Comparison of ENCODE assay signal across 27 mouse cellular contexts in genomic region chr1:180542712-180543371, GRCm38 (mm10). TPM values are rescaled to one million over a fixed set of nuclear protein-coding genes. Genes with fewer than 3 reads are reported as not detected.
DNase-seq lines count a peak whose midpoint lies in the region; ATAC-seq and TF ChIP-seq lines count a peak whose summit lies in the region.
"Had no signal": no experiment of that assay in that cellular context is flagged by ENCODE, and none has a peak within 500 bp of the region (broad histone marks: within the 10 kb centered on the region; RNA-seq: fewer than 3 reads in every experiment).

No protein-coding gene starts in this region.

- DNase-seq in hindbrain, postnatal 0 days (ENCODE audit: low spot score) = no peak
- no peak for DNase-seq in layer of hippocampus, adult 2 months (ENCODE audit: low spot score in 2 of 2)
- no peak for DNase-seq in layer of hippocampus, postnatal 36 days
- DNase-seq in A20 (ENCODE audit: low read depth, low spot score) = peak; percentile 81
- peak; percentile 22 for DNase-seq in splenic B cell, adult 2 months (ENCODE audit: low read depth, low spot score)
- DNase-seq in adrenal gland, adult 8-10 months = no peak
- DNase-seq: adrenal gland, adult 2 months; adrenal gland, postnatal 25 days; cerebellum, adult 11 months; cerebellum, adult 2 months; cerebellum, adult 9-11 months; cerebellum, postnatal 25 days; forebrain, postnatal 0 days; gastrocnemius, adult 2 months; gastrocnemius, postnatal 14 days; heart, adult 11 months; heart, postnatal 36 days had no signal

- TF ChIP-seq CTCF in hindbrain, postnatal 0 days (IDR thresholded peaks at IDR 0.05; ENCODE audit: low read depth) = no peak
- TF ChIP-seq CTCF in layer of hippocampus, adult 2 months (conservative IDR thresholded peaks at IDR 0.05) = no peak

- no peak overlapping the region for H3K9ac ChIP-seq in hindbrain, postnatal 0 days (replicated peaks; ENCODE audit: low read length)
- no peak overlapping the region for H3K9ac ChIP-seq in hindbrain, embryonic 12.5 days
- H3K9ac ChIP-seq: embryonic facial prominence, embryonic 12.5 days; embryonic facial prominence, embryonic 15.5 days; forebrain, postnatal 0 days; hindbrain, embryonic 14.5 days had no signal

- H3K27me3 ChIP-seq in hindbrain, postnatal 0 days (ENCODE audit: insufficient read depth, low read length) = no peaks in the 10 kb centered on the region
- no peaks in the 10 kb centered on the region for H3K27me3 ChIP-seq in hindbrain, embryonic 12.5 days
- H3K27me3 ChIP-seq in splenic B cell, adult 2 months (ENCODE audit: control insufficient read depth, insufficient read depth, low read length, poor library complexity, severe bottlenecking) = no peaks in the 10 kb centered on the region

- no peak overlapping the region for H3K4me2 ChIP-seq in hindbrain, postnatal 0 days (ENCODE audit: low read depth, low read length)
- no peak overlapping the region for H3K4me2 ChIP-seq in hindbrain, embryonic 12.5 days (replicated peaks)
- H3K4me2 ChIP-seq: embryonic facial prominence, embryonic 12.5 days; embryonic facial prominence, embryonic 15.5 days; heart, embryonic 11.5 days; hindbrain, embryonic 14.5 days had no signal

- 81% methylated on average over 3 of the region's 3 CpGs for WGBS in hindbrain, postnatal 0 days
- 89% methylated on average over 3 of the region's 3 CpGs for WGBS in hindbrain, embryonic 12.5 days

- no peaks in the 10 kb centered on the region for H3K9me3 ChIP-seq in hindbrain, postnatal 0 days (ENCODE audit: low read length)
- no peaks in the 10 kb centered on the region for H3K9me3 ChIP-seq in hindbrain, embryonic 12.5 days (replicated peaks)
- H3K9me3 ChIP-seq: embryonic facial prominence, embryonic 12.5 days; embryonic facial prominence, embryonic 15.5 days; hindbrain, embryonic 10.5 days had no signal

- ATAC-seq in hindbrain, postnatal 0 days = no peak
- ATAC-seq in hindbrain, embryonic 12.5 days (ENCODE audit: low FRiP score) = no peak
- ATAC-seq in cerebellum, adult (ENCODE audit: insufficient number of reproducible peaks, low FRiP score, low TSS enrichment) = no peak
- ATAC-seq: forebrain, embryonic 14.5 days had no signal

- H3K27ac ChIP-seq in hindbrain, postnatal 0 days = peak overlapping the region; percentile 71; the same call in 1 of the 2 replicates
- no peak overlapping the region for H3K27ac ChIP-seq in hindbrain, embryonic 12.5 days
- H3K27ac ChIP-seq in layer of hippocampus, adult 2 months = peak overlapping the region; percentile 85
- H3K27ac ChIP-seq: embryonic facial prominence, embryonic 12.5 days; gastrocnemius, adult 2 months; hindbrain, embryonic 10.5 days had no signal

- H3K4me1 ChIP-seq in hindbrain, postnatal 0 days (ENCODE audit: insufficient read depth, low read length) = peaks cover 6% of the 10 kb centered on the region; the same call in 1 of the 2 replicates
- peaks cover 16% of the 10 kb centered on the region for H3K4me1 ChIP-seq in hindbrain, embryonic 12.5 days

- no peaks in the 10 kb centered on the region for H3K36me3 ChIP-seq in hindbrain, postnatal 0 days (ENCODE audit: insufficient read depth, low read length)
- no peaks in the 10 kb centered on the region for H3K36me3 ChIP-seq in hindbrain, embryonic 12.5 days
- no peaks in the 10 kb centered on the region for H3K36me3 ChIP-seq in splenic B cell, adult 2 months (ENCODE audit: control insufficient read depth, insufficient read depth, low read length, poor library complexity, severe bottlenecking)
- H3K36me3 ChIP-seq: embryonic facial prominence, embryonic 12.5 days; embryonic facial prominence, embryonic 15.5 days; hindbrain, embryonic 10.5 days had no signal

- no peak overlapping the region for H3K4me3 ChIP-seq in hindbrain, postnatal 0 days (ENCODE audit: low read length)
- H3K4me3 ChIP-seq in hindbrain, embryonic 12.5 days = no peak overlapping the region
- H3K4me3 ChIP-seq in layer of hippocampus, adult 2 months = no peak overlapping the region
- H3K4me3 ChIP-seq: embryonic facial prominence, embryonic 12.5 days; embryonic facial prominence, embryonic 15.5 days; gastrocnemius, adult 2 months; hindbrain, embryonic 10.5 days had no signal

RNA-seq across cellular contexts. Expression of gene Parp1, which starts 25.9 kb away (rescaled TPM):
- 74.0 and 76.1 TPM in 2 replicates for total RNA-seq in hindbrain, postnatal 0 days (2014; rRNA removed)
- 53.4 and 57.5 TPM in 2 replicates for polyA plus RNA-seq in hindbrain, postnatal 0 days (2015; fragmentation: Nextera tagmentation; extraction: Ambion mirVana)
- 174 and 178 TPM in 2 replicates for polyA plus RNA-seq in hindbrain, embryonic 12.5 days (2016; fragmentation: Nextera tagmentation; extraction: Ambion mirVana)
- total RNA-seq in layer of hippocampus, adult 2 months (2021) = 100 to 1,000 TPM; 122 to 153 TPM
- total RNA-seq in layer of hippocampus, postnatal 36 days (2021) = 100 to 1,000 TPM; 131 to 151 TPM
- total RNA-seq in adrenal gland, adult 8-10 months (2022) = 10 to 100 TPM; 67.5 to 78.3 (median 72.4) TPM

RNA-seq across cellular contexts. Expression of gene Stum, which starts 59.5 kb away (rescaled TPM):
- 105 and 114 TPM in 2 replicates for total RNA-seq in hindbrain, postnatal 0 days (2014; rRNA removed)
- 19.9 and 20.6 TPM in 2 replicates for polyA plus RNA-seq in hindbrain, postnatal 0 days (2015; fragmentation: Nextera tagmentation; extraction: Ambion mirVana)
- polyA plus RNA-seq in hindbrain, embryonic 12.5 days (2016; fragmentation: Nextera tagmentation; extraction: Ambion mirVana) = 1.3 and 1.7 TPM in 2 replicates
- total RNA-seq in layer of hippocampus, adult 2 months (2021) = 100 to 1,000 TPM; 298 to 309 TPM
- total RNA-seq in layer of hippocampus, postnatal 36 days (2021) = 100 to 1,000 TPM; 294 to 316 TPM
- total RNA-seq in adrenal gland, adult 8-10 months (2022) = under 1 TPM; 0.30 to 0.80 (median 0.60) TPM
- total RNA-seq: common myeloid progenitor, adult 5-6 weeks; MEL had no signal

Comparison
In these comparisons a context has a peak if more than half of its experiments do, and no peak if none do; other contexts are left out.
1. DNase-seq: peak in A20 (single experiment) and splenic B cell, adult 2 months (single experiment); none in hindbrain, postnatal 0 days (single experiment), layer of hippocampus, adult 2 months (0 of 2), layer of hippocampus, postnatal 36 days (0 of 2) and adrenal gland, adult 8-10 months (single experiment).
2. RNA of gene Stum, which starts 59.5 kb away (total RNA-seq): 294 to 316 TPM in layer of hippocampus, postnatal 36 days, 298 to 309 TPM in layer of hippocampus, adult 2 months and 105 to 114 TPM in hindbrain, postnatal 0 days; 0.30 to 0.80 TPM in adrenal gland, adult 8-10 months; every median in the first group is over 10 times any median in the second.